In the genomic region with DNA sequence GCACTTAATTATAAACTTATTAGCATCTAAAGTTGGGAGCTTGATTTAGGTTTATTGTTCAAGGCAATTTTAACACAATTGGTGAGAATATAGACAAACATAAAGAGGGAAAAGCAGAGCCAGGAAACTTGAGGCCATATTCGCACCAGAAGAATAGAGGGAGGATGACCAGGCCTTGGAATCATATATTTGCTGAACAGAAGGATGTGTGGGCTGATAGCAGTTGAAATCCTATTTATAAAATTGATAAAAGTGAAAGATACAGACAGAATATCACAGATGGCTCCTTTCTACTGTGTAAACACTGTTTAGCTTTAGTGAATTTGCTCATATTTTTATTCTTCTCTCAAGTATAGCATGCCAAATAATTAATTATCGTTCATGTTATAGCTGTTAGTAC, we compare ENCODE assay signal across 20 mouse cellular contexts.
"Had no signal": no experiment of that assay in that cellular context is flagged by ENCODE, and none has a peak within 500 bp of the region (broad histone marks: within the 10 kb centered on the region; RNA-seq: fewer than 3 reads in every experiment).

No protein-coding gene starts in this region.

- H3K27ac ChIP-seq: kidney, embryonic 15.5 days; limb, embryonic 10.5 days; limb, embryonic 13.5 days; liver, embryonic 12.5 days; liver, embryonic 15.5 days; lung, embryonic 15.5 days had no signal

- H3K4me3 ChIP-seq: kidney, embryonic 15.5 days; limb, embryonic 10.5 days; limb, embryonic 13.5 days; liver, embryonic 12.5 days; liver, embryonic 15.5 days; lung, embryonic 15.5 days had no signal

- DNase-seq: kidney, adult 11 months; kidney, adult 8-10 months; kidney, postnatal 10 days; kidney, postnatal 36 days; liver; lung, adult 18-20 months; lung, postnatal 10 days; lung, postnatal 4 days; midbrain, embryonic 14.5 days; right cerebral cortex, postnatal 14 days; spleen, adult 18-20 months; thymus, adult 2 months; thymus, postnatal 14 days; thymus, postnatal 4 days had no signal

- ATAC-seq: liver, embryonic 12.5 days had no signal
